Mouse (Mus musculus): ENCODE measurements around the gene Wdr75. TPM values are rescaled to one million over a fixed set of nuclear protein-coding genes. Genes with fewer than 3 reads are reported as not detected.
A peak's percentile ranks its signal among the peaks of the same experiment; 100 is the strongest.

Wdr75 gene
- polyA plus RNA-seq, 1 experiment from 2014 or later, result 25.3 TPM

GRCm38 (mm10) chr1:45860349-45860748 is 65.4 kb downstream of the Wdr75 start:
- Histone ChIP-seq H3K9me3 (ENCODE audit: control insufficient read depth) (no peaks in the 10 kb centered on the region; the same call in 1 of the 2 replicates), H3K9ac (ENCODE audit: low read depth, low read length) (no peak overlapping the region; the same call in 1 of the 2 replicates), H3K36me3 (ENCODE audit: control insufficient read depth, insufficient read depth) (no peaks in the 10 kb centered on the region), H3K27ac (ENCODE audit: low read depth, low read length) (no peak overlapping the region), H3K4me2 (replicated peaks; ENCODE audit: low read depth) (peak overlapping the region; percentile 25), H3K27me3 (replicated peaks; ENCODE audit: control insufficient read depth, insufficient read depth, low read length) (no peaks in the 10 kb centered on the region), H3K4me1 (replicated peaks; ENCODE audit: control insufficient read depth, insufficient read depth, low read length) (no peaks in the 10 kb centered on the region), H3K4me3 (ENCODE audit: low read depth, low read length) (no peak overlapping the region)
- 15% methylated on average over 5 of the region's 5 CpGs for WGBS
- no peak for TF ChIP-seq CTCF (IDR thresholded peaks at IDR 0.05; ENCODE audit: low read depth)
- 0 out of 2 replicates have a peak, but pooled peaks have one; percentile 43 for ATAC-seq

- Histone ChIP-seq H3K9ac (ENCODE audit: low read depth, low read length) (no peak overlapping the region), H3K27me3 (replicated peaks; ENCODE audit: control insufficient read depth, insufficient read depth, low read length) (no peaks in the 10 kb centered on the region), H3K4me1 (replicated peaks; ENCODE audit: control insufficient read depth, insufficient read depth, low read length) (no peaks in the 10 kb centered on the region; the same call in 1 of the 2 replicates), H3K4me2 (replicated peaks; ENCODE audit: low read depth) (no peak overlapping the region), H3K36me3 (ENCODE audit: control insufficient read depth, insufficient read depth) (no peaks in the 10 kb centered on the region), H3K27ac (ENCODE audit: low read depth, low read length) (no peak overlapping the region), H3K4me3 (ENCODE audit: low read depth, low read length) (no peak overlapping the region), H3K9me3 (ENCODE audit: control insufficient read depth) (no peaks in the 10 kb centered on the region; the same call in 1 of the 2 replicates)
- TF ChIP-seq CTCF (IDR thresholded peaks at IDR 0.05; ENCODE audit: low read depth), result no peak
- no peak for ATAC-seq
These were observed 66.2 kb downstream of the Wdr75 start for GRCm38 (mm10) chr1:45861162-45861561.

- H3K4me2 ChIP-seq (replicated peaks; ENCODE audit: low read depth), result no peak overlapping the region
- TF ChIP-seq CTCF (IDR thresholded peaks at IDR 0.05; ENCODE audit: low read depth), result no peak
- H3K9ac ChIP-seq (ENCODE audit: low read depth, low read length), result no peak overlapping the region
- WGBS, result 94% methylated on average over 3 of the region's 3 CpGs
- no peak overlapping the region for H3K27ac ChIP-seq (ENCODE audit: low read depth, low read length)
- no peaks in the 10 kb centered on the region; the same call in 1 of the 2 replicates for H3K9me3 ChIP-seq (ENCODE audit: control insufficient read depth)
- no peaks in the 10 kb centered on the region; the same call in 1 of the 2 replicates for H3K4me1 ChIP-seq (replicated peaks; ENCODE audit: control insufficient read depth, insufficient read depth, low read length)
- H3K27me3 ChIP-seq (replicated peaks; ENCODE audit: control insufficient read depth, insufficient read depth, low read length), result no peaks in the 10 kb centered on the region
- no peak overlapping the region for H3K4me3 ChIP-seq (ENCODE audit: low read depth, low read length)
- ATAC-seq, result no peak
- no peaks in the 10 kb centered on the region for H3K36me3 ChIP-seq (ENCODE audit: control insufficient read depth, insufficient read depth)
These were observed 68.7 kb downstream of the Wdr75 start for GRCm38 (mm10) chr1:45863641-45864040.

GRCm38 (mm10) chr1:45864564-45865014 is 69.6 kb downstream of the Wdr75 start:
- no peak overlapping the region for H3K9ac ChIP-seq (ENCODE audit: low read depth, low read length)
- no peak overlapping the region for H3K4me2 ChIP-seq (replicated peaks; ENCODE audit: low read depth)
- H3K27ac ChIP-seq (ENCODE audit: low read depth, low read length), result no peak overlapping the region
- WGBS, result 53% methylated on average over 4 of the region's 4 CpGs
- no peaks in the 10 kb centered on the region; the same call in 1 of the 2 replicates for H3K9me3 ChIP-seq (ENCODE audit: control insufficient read depth)
- no peak overlapping the region for H3K4me3 ChIP-seq (ENCODE audit: low read depth, low read length)
- H3K27me3 ChIP-seq (replicated peaks; ENCODE audit: control insufficient read depth, insufficient read depth, low read length), result no peaks in the 10 kb centered on the region
- no peak for ATAC-seq
- H3K36me3 ChIP-seq (ENCODE audit: control insufficient read depth, insufficient read depth), result no peaks in the 10 kb centered on the region
- H3K4me1 ChIP-seq (replicated peaks; ENCODE audit: control insufficient read depth, insufficient read depth, low read length), result no peaks in the 10 kb centered on the region; the same call in 1 of the 2 replicates
- no peak for TF ChIP-seq CTCF (IDR thresholded peaks at IDR 0.05; ENCODE audit: low read depth)

DNA sequence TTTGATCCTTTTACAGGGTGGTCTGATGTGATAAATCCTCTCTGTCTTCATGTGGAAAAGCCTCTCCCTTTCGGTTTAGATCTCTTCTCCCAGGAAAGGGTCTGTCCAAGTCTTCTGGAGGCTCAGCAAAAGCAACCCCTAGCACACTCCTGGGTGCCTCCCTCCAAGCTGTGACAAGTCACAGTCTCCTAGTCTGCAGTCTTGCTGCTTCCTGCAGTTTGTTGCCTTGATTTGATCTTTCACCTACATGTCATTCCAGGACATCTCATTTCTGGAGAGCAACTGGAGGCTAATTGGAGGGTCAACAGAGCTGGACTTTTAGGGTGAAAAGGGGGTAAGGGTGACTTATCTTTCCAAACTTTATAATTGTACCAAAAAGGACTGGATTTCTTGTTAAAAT is 70.3 kb downstream of the Wdr75 start:
- Histone ChIP-seq H3K4me1 (replicated peaks; ENCODE audit: control insufficient read depth, insufficient read depth, low read length) (no peaks in the 10 kb centered on the region; the same call in 1 of the 2 replicates), H3K27me3 (replicated peaks; ENCODE audit: control insufficient read depth, insufficient read depth, low read length) (no peaks in the 10 kb centered on the region), H3K36me3 (ENCODE audit: control insufficient read depth, insufficient read depth) (no peaks in the 10 kb centered on the region), H3K4me2 (replicated peaks; ENCODE audit: low read depth) (no peak overlapping the region), H3K4me3 (ENCODE audit: low read depth, low read length) (no peak overlapping the region), H3K9ac (ENCODE audit: low read depth, low read length) (no peak overlapping the region), H3K27ac (ENCODE audit: low read depth, low read length) (no peak overlapping the region), H3K9me3 (ENCODE audit: control insufficient read depth) (no peaks in the 10 kb centered on the region; the same call in 1 of the 2 replicates)
- ATAC-seq, result no peak
- 44% methylated on average over 1 of the region's 1 CpGs for WGBS
- no peak for TF ChIP-seq CTCF (IDR thresholded peaks at IDR 0.05; ENCODE audit: low read depth)

DNA sequence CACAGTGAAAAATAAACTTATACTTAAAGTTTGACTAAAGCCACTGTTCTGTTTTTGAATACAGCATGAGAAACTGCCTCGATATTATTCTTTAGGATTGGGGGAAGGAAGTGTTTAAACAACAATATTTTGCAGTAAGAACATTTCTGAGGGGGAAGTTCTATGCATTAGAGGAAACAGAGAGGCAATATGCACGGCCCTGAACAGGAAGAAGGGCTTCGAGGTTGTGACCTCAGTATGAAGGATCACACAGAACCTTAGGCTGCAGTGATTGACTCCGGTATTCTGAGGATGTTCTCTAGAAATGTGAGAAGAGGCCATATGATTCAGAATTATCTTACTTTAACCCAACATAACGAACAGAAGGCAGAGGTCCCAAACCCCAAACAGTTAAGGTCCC is 70.8 kb downstream of the Wdr75 start:
- no peaks in the 10 kb centered on the region; the same call in 1 of the 2 replicates for H3K9me3 ChIP-seq (ENCODE audit: control insufficient read depth)
- no peaks in the 10 kb centered on the region; the same call in 1 of the 2 replicates for H3K4me1 ChIP-seq (replicated peaks; ENCODE audit: control insufficient read depth, insufficient read depth, low read length)
- no peak overlapping the region for H3K27ac ChIP-seq (ENCODE audit: low read depth, low read length)
- H3K27me3 ChIP-seq (replicated peaks; ENCODE audit: control insufficient read depth, insufficient read depth, low read length), result no peaks in the 10 kb centered on the region
- 54% methylated on average over 5 of the region's 5 CpGs for WGBS
- no peak for ATAC-seq
- H3K9ac ChIP-seq (ENCODE audit: low read depth, low read length), result no peak overlapping the region
- no peaks in the 10 kb centered on the region for H3K36me3 ChIP-seq (ENCODE audit: control insufficient read depth, insufficient read depth)
- TF ChIP-seq CTCF (IDR thresholded peaks at IDR 0.05; ENCODE audit: low read depth), result no peak
- no peak overlapping the region for H3K4me2 ChIP-seq (replicated peaks; ENCODE audit: low read depth)
- no peak overlapping the region for H3K4me3 ChIP-seq (ENCODE audit: low read depth, low read length)

Measured in intestine, postnatal 0 days (tissue).